Mouse (Mus musculus): ENCODE measurements around the gene Plac1. TPM values are rescaled to one million over a fixed set of nuclear protein-coding genes. Genes with fewer than 3 reads are reported as not detected.

Plac1 gene
- polyA plus RNA-seq, 1 experiment from 2014 or later, result 1.8 TPM

GRCm38 (mm10) chrX:53196392-53196791 lies 43.5 kb downstream of the Plac1 start:
- no peak for DNase-seq
- Histone ChIP-seq H3K4me2 (no peak overlapping the region), H3K9ac (no peak overlapping the region), H3K9me3 (replicated peaks) (no peaks in the 10 kb centered on the region), H3K4me3 (replicated peaks) (no peak overlapping the region), H3K27ac (no peak overlapping the region), H3K27me3 (no peaks in the 10 kb centered on the region), H3K36me3 (no peaks in the 10 kb centered on the region), H3K4me1 (replicated peaks) (no peaks in the 10 kb centered on the region)
- ATAC-seq (ENCODE audit: low read depth), result no peak
- WGBS (ENCODE audit: insufficient replicate concordance), result 58% methylated on average over 5 of the region's 5 CpGs

- ATAC-seq (ENCODE audit: low read depth), result no peak
- 68% methylated on average over 1 of the region's 1 CpGs for whole genome bisulfite sequencing (ENCODE audit: insufficient replicate concordance)
Measured at GRCm38 (mm10) chrX:53188692-53189091, 51.2 kb downstream of the Plac1 start.

GRCm38 (mm10) chrX:53179801-53180200 lies 60.1 kb downstream of the Plac1 start:
- H3K9ac ChIP-seq, result no peak overlapping the region
- DNase-seq (no peak), ATAC-seq (ENCODE audit: low read depth) (no peak)
- no peak overlapping the region for H3K27ac ChIP-seq
- no peaks in the 10 kb centered on the region for H3K27me3 ChIP-seq
- no peaks in the 10 kb centered on the region for H3K9me3 ChIP-seq (replicated peaks)
- H3K36me3 ChIP-seq, result no peaks in the 10 kb centered on the region
- 66% methylated on average over 3 of the region's 3 CpGs for WGBS (ENCODE audit: insufficient replicate concordance)
- H3K4me3 ChIP-seq (replicated peaks), result no peak overlapping the region
- H3K4me1 ChIP-seq (replicated peaks), result no peaks in the 10 kb centered on the region
- no peak overlapping the region for H3K4me2 ChIP-seq

More at GRCm38 (mm10) chrX:53188692-53189091, 51.2 kb downstream of the Plac1 start:
- H3K4me2 ChIP-seq, result no peak overlapping the region
- H3K4me1 ChIP-seq (replicated peaks), result no peaks in the 10 kb centered on the region
- no peak overlapping the region for H3K27ac ChIP-seq
- H3K4me3 ChIP-seq (replicated peaks), result no peak overlapping the region
- no peak overlapping the region for H3K9ac ChIP-seq
- DNase-seq, result no peak
- H3K27me3 ChIP-seq, result no peaks in the 10 kb centered on the region
- H3K9me3 ChIP-seq (replicated peaks), result no peaks in the 10 kb centered on the region
- H3K36me3 ChIP-seq, result no peaks in the 10 kb centered on the region

GRCm38 (mm10) chrX:53176296-53176695 lies 63.6 kb downstream of the Plac1 start:
- ATAC-seq (ENCODE audit: low read depth), result no peak
- Histone ChIP-seq H3K27me3 (no peaks in the 10 kb centered on the region), H3K36me3 (no peaks in the 10 kb centered on the region), H3K9ac (no peak overlapping the region), H3K9me3 (replicated peaks) (no peaks in the 10 kb centered on the region), H3K4me2 (no peak overlapping the region), H3K4me1 (replicated peaks) (no peaks in the 10 kb centered on the region), H3K27ac (no peak overlapping the region), H3K4me3 (replicated peaks) (no peak overlapping the region)
- 78% methylated on average over 5 of the region's 5 CpGs for whole genome bisulfite sequencing (ENCODE audit: insufficient replicate concordance)
- no peak for DNase-seq

- DNase-seq (no peak), ATAC-seq (ENCODE audit: low read depth) (no peak)
- no peaks in the 10 kb centered on the region for H3K4me1 ChIP-seq (replicated peaks)
- H3K27me3 ChIP-seq, result no peaks in the 10 kb centered on the region
- no peaks in the 10 kb centered on the region for H3K36me3 ChIP-seq
- 35% methylated on average over 2 of the region's 2 CpGs for WGBS (ENCODE audit: insufficient replicate concordance)
- no peak overlapping the region for H3K4me3 ChIP-seq (replicated peaks)
- H3K27ac ChIP-seq, result no peak overlapping the region
- H3K9me3 ChIP-seq (replicated peaks), result no peaks in the 10 kb centered on the region
- H3K4me2 ChIP-seq, result no peak overlapping the region
- H3K9ac ChIP-seq, result no peak overlapping the region
Measured at GRCm38 (mm10) chrX:53168623-53169022, 71.3 kb downstream of the Plac1 start.

- Histone ChIP-seq H3K9me3 (replicated peaks) (no peaks in the 10 kb centered on the region), H3K9ac (no peak overlapping the region), H3K36me3 (no peaks in the 10 kb centered on the region), H3K4me1 (replicated peaks) (no peaks in the 10 kb centered on the region), H3K4me2 (no peak overlapping the region), H3K27me3 (no peaks in the 10 kb centered on the region), H3K27ac (0 out of 2 replicates have a peak overlapping the region, but pooled peaks have one; percentile 23), H3K4me3 (replicated peaks) (no peak overlapping the region)
- ATAC-seq (ENCODE audit: low read depth), result no peak
- no peak for DNase-seq
- 29% methylated on average over 4 of the region's 4 CpGs for WGBS (ENCODE audit: insufficient replicate concordance)
Measured at GRCm38 (mm10) chrX:53166901-53167525, 72.9 kb downstream of the Plac1 start.

DNA sequence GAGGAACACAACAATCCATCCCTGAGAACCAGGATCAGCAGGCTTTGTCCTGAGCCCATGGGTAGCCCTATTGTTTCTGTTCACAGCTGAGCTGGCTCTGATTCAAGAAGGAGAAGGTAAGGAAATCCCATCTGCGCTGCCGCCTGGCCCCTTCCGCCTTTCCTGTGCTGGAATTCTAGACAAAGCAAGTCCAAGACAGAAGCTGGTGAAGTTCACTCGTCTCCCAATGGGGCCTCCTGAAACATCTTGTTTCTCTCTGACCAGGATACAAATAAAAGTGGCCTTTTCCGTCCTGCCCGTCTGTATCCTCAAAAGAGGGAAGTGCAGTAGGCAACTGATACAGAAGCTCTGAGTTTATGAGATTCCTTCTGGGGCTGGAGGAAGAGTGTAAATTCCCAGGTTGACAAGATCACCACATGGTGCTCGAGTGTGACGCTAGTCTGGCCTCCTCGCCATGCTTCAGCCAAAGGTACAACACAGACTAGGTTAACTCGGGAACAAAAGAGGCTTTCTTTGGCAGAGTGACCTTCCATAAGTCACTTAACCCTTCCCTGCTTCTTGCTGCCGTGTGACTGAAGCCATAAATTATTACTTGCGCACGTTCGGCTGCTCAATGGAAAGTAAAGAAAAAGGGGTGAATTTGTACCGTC lies 73.5 kb downstream of the Plac1 start:
- Histone ChIP-seq H3K27me3 (no peaks in the 10 kb centered on the region), H3K4me2 (no peak overlapping the region), H3K9ac (no peak overlapping the region), H3K4me3 (replicated peaks) (no peak overlapping the region), H3K9me3 (replicated peaks) (no peaks in the 10 kb centered on the region), H3K36me3 (no peaks in the 10 kb centered on the region), H3K4me1 (replicated peaks) (no peaks in the 10 kb centered on the region), H3K27ac (0 out of 2 replicates have a peak overlapping the region, but pooled peaks have one; percentile 23)
- 56% methylated on average over 15 of the region's 15 CpGs for WGBS (ENCODE audit: insufficient replicate concordance)
- ATAC-seq (ENCODE audit: low read depth) (no peak), DNase-seq (no peak)

DNA sequence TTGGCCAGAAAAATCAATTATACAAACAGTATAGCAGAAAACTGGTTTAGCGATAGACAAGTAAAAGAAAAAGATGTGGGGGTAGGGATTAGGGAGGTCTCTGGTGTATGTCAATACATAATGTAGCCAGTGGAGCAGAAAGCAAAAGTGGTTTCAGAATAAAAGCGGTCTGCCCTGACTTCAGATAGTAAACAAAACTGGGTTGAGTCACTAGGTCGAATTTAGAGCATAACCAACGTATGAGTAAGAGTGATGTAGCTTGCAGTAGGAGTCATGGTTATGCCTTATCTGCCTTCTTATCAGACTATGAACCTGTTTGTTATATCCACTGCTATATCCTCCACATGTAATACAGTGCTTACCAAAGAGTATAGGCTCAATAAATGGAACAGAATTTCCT lies 77.3 kb downstream of the Plac1 start:
- Histone ChIP-seq H3K4me1 (replicated peaks) (no peaks in the 10 kb centered on the region), H3K9ac (no peak overlapping the region), H3K27me3 (no peaks in the 10 kb centered on the region), H3K36me3 (no peaks in the 10 kb centered on the region), H3K27ac (no peak overlapping the region), H3K9me3 (replicated peaks) (no peaks in the 10 kb centered on the region), H3K4me2 (no peak overlapping the region), H3K4me3 (replicated peaks) (no peak overlapping the region)
- 52% methylated on average over 4 of the region's 4 CpGs for WGBS (ENCODE audit: insufficient replicate concordance)
- DNase-seq (no peak), ATAC-seq (ENCODE audit: low read depth) (no peak)

GRCm38 (mm10) chrX:53161583-53161982 lies 78.3 kb downstream of the Plac1 start:
- no peak overlapping the region for H3K4me3 ChIP-seq (replicated peaks)
- H3K36me3 ChIP-seq, result no peaks in the 10 kb centered on the region
- H3K9ac ChIP-seq, result no peak overlapping the region
- no peaks in the 10 kb centered on the region for H3K4me1 ChIP-seq (replicated peaks)
- no peak overlapping the region for H3K27ac ChIP-seq
- no peak for ATAC-seq (ENCODE audit: low read depth)
- WGBS (ENCODE audit: insufficient replicate concordance), result 53% methylated on average over 4 of the region's 4 CpGs
- H3K9me3 ChIP-seq (replicated peaks), result no peaks in the 10 kb centered on the region
- H3K27me3 ChIP-seq, result no peaks in the 10 kb centered on the region
- DNase-seq, result no peak
- H3K4me2 ChIP-seq, result no peak overlapping the region

- H3K9ac ChIP-seq, result no peak overlapping the region
Measured at GRCm38 (mm10) chrX:53161115-53161514, 78.8 kb downstream of the Plac1 start.

GRCm38 (mm10) chrX:53148039-53148438 lies 91.9 kb downstream of the Plac1 start:
- 35% methylated on average over 2 of the region's 2 CpGs for WGBS (ENCODE audit: insufficient replicate concordance)
- no peak for ATAC-seq (ENCODE audit: low read depth)
- DNase-seq, result no peak
- no peaks in the 10 kb centered on the region for H3K4me1 ChIP-seq (replicated peaks)
- H3K27ac ChIP-seq, result no peak overlapping the region
- no peak overlapping the region for H3K4me2 ChIP-seq
- H3K36me3 ChIP-seq, result no peaks in the 10 kb centered on the region
- no peaks in the 10 kb centered on the region for H3K27me3 ChIP-seq
- H3K9me3 ChIP-seq (replicated peaks), result no peaks in the 10 kb centered on the region
- H3K9ac ChIP-seq, result no peak overlapping the region
- no peak overlapping the region for H3K4me3 ChIP-seq (replicated peaks)

More at GRCm38 (mm10) chrX:53161115-53161514, 78.8 kb downstream of the Plac1 start:
- Histone ChIP-seq H3K27ac (no peak overlapping the region), H3K9me3 (replicated peaks) (no peaks in the 10 kb centered on the region), H3K27me3 (no peaks in the 10 kb centered on the region), H3K36me3 (no peaks in the 10 kb centered on the region), H3K4me1 (replicated peaks) (no peaks in the 10 kb centered on the region), H3K4me2 (no peak overlapping the region), H3K4me3 (replicated peaks) (no peak overlapping the region)
- 27% methylated on average over 5 of the region's 5 CpGs for WGBS (ENCODE audit: insufficient replicate concordance)
- ATAC-seq (ENCODE audit: low read depth) (no peak), DNase-seq (no peak)

DNA sequence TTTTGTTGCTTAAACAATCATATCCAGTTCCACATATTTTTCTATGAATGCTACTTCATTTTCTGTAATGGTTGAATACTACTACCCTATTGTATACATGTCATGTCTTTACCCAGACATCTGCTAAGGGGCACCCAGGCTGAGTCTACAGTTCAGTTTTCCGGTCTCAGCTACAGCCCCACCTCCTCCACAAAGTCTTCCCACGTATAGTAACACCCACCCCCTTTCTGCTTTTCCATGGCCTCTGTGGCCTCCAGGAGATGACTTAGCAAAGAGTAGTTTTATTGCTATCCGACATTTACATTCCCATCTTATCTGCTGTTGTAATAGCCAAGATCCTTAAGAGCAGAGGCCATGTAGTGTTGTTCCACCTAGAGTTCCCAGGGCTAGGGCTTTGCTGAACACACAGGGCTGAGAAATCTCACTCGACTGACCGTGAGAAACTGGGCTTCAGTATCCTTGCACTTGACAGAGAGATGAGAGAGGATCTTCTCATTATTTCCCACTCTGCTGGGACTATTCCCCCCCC lies 93.5 kb downstream of the Plac1 start:
- ATAC-seq (ENCODE audit: low read depth) (no peak), DNase-seq (no peak)
- no peak overlapping the region for H3K9ac ChIP-seq
- H3K36me3 ChIP-seq, result no peaks in the 10 kb centered on the region
- H3K27ac ChIP-seq, result no peak overlapping the region
- 49% methylated on average over 5 of the region's 5 CpGs for WGBS (ENCODE audit: insufficient replicate concordance)
- H3K9me3 ChIP-seq (replicated peaks), result no peaks in the 10 kb centered on the region
- no peaks in the 10 kb centered on the region for H3K4me1 ChIP-seq (replicated peaks)
- no peak overlapping the region for H3K4me2 ChIP-seq
- no peaks in the 10 kb centered on the region for H3K27me3 ChIP-seq
- no peak overlapping the region for H3K4me3 ChIP-seq (replicated peaks)
